Mouse (Mus musculus) bone marrow, adult 2 months (tissue): ENCODE measurements around the gene Clptm1.

Source experiments
- CTCF ChIP-seq: fragments of 200-500 bp; IDR thresholded peaks from 2 replicates; pipeline ENCODE4 v1.5.1; 2011; ENCODE audit warnings: low read length, control low read depth; ENCODE audit not compliant: control insufficient read depth, insufficient read depth
- POLR2A ChIP-seq: fragments of 200-500 bp; IDR thresholded peaks from 2 replicates; pipeline ENCODE4 v1.6.1; 2011; ENCODE audit warnings: low read depth, mild to moderate bottlenecking, control low read depth, low read length, borderline replicate concordance; ENCODE audit not compliant: control insufficient read depth

DNA sequence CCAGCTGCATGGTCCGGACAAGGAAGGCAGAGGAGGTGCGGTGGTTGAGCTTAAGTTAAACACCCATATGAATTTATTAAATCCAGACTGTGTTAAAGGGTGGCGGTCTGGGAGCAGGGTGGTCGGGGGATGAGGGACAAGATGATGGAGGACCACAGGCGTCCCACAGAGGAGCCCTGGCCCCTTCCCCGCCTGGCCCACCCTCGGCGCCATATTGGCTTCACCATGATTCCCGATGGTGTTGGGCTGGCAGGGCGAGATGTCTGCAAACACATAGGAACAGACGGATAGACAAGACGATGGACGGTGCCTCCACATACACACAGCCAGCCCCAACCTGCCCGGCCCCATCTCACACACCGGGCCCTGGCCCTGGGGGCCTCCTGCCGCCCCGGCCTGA lies 31.6 kb downstream of the Clptm1 start:
- TF ChIP-seq CTCF (no peak), POLR2A (no peak)
